Mouse (Mus musculus) midbrain, postnatal 0 days (tissue): ENCODE measurements at regions not wholly inside any gene's neighbourhood (a gene's known extent, or its start where the extent isn't known, plus 50 kb on each side); places are given as distances from the start of the nearest gene placed in this dataset.

Source experiments
- ATAC-seq: fragments of 200-750 bp; cut with Nextera tagmentation; 2 replicates; pipeline ENCODE4 v1.8.0; 2017; ENCODE audit warnings: moderate number of reproducible peaks, mild to moderate bottlenecking, moderate TSS enrichment, moderate library complexity; ENCODE audit not compliant: low FRiP score
- DNase-seq: peaks from one replicate; pipeline ENCODE4 v3.0.0-alpha.2; 2015; ENCODE audit warnings: low spot score
- H3K27ac ChIP-seq: fragments of 300-500 bp; sonication (generic); 2 replicates; pipeline ENCODE4 v1.5.1; 2014; ENCODE audit warnings: low read depth, mild to moderate bottlenecking, low read length, mixed read lengths
- H3K27me3 ChIP-seq: fragments of 300-500 bp; sonication (generic); 2 replicates; pipeline ENCODE4 v1.6.1; 2014; ENCODE audit warnings: low read length, control low read depth, mixed read lengths; ENCODE audit not compliant: insufficient read depth
- H3K36me3 ChIP-seq: fragments of 300-500 bp; sonication (generic); 2 replicates; pipeline ENCODE4 v1.6.1; 2014; ENCODE audit warnings: low read length, control low read depth, mixed read lengths; ENCODE audit not compliant: insufficient read depth
- H3K4me1 ChIP-seq: fragments of 300-500 bp; sonication (generic); 2 replicates; pipeline ENCODE4 v1.6.1; 2014; ENCODE audit warnings: mild to moderate bottlenecking, control low read depth, antibody characterized with exemption, low read length, mixed read lengths; ENCODE audit not compliant: insufficient read depth
- H3K4me2 ChIP-seq: fragments of 300-500 bp; sonication (generic); 2 replicates; pipeline ENCODE4 v1.6.1; 2014; ENCODE audit warnings: low read depth, mild to moderate bottlenecking, low read length, mixed read lengths; ENCODE audit not compliant: poor library complexity, severe bottlenecking
- H3K4me3 ChIP-seq: fragments of 300-500 bp; sonication (generic); 2 replicates; pipeline ENCODE4 v1.5.1; 2014; ENCODE audit warnings: low read depth, mild to moderate bottlenecking, low read length, moderate library complexity
- H3K9ac ChIP-seq: fragments of 300-500 bp; sonication (generic); replicated peaks from 2 replicates; pipeline ENCODE4 v1.6.1; 2014; ENCODE audit warnings: mild to moderate bottlenecking, low read length, moderate library complexity, mixed read lengths; ENCODE audit not compliant: poor library complexity, severe bottlenecking
- H3K9me3 ChIP-seq: fragments of 300-500 bp; sonication (generic); 2 replicates; pipeline ENCODE4 v1.6.1; 2016; ENCODE audit warnings: low read length, control low read depth
- CTCF ChIP-seq: IDR thresholded peaks from 2 replicates; pipeline ENCODE4 v1.5.1; 2016; ENCODE audit warnings: antibody characterized with exemption, mild to moderate bottlenecking
- WGBS: fragments of 180-500 bp; shearing (Covaris S2); extraction: QIAGEN DNeasy Blood & Tissue Kit; methylation state at CpG from one replicate; pipeline ENCODE4 v1.1.7; 2014; 5-methylcytosine and 5-hydroxymethylcytosine counted together

- Histone ChIP-seq H3K4me3 (no peak overlapping the region), H3K9me3 (no peaks in the 10 kb centered on the region), H3K36me3 (no peaks in the 10 kb centered on the region), H3K4me2 (no peak overlapping the region), H3K4me1 (no peaks in the 10 kb centered on the region), H3K9ac (no peak overlapping the region), H3K27me3 (0 out of 2 replicates have a peak, but pooled peaks cover 3% of the 10 kb centered on the region), H3K27ac (no peak overlapping the region)
- ATAC-seq (no peak), DNase-seq (no peak)
- TF ChIP-seq CTCF = no peak
- 93% methylated on average over 2 of the region's 2 CpGs for WGBS
Measured at GRCm38 (mm10) chr1:159398643-159399042, 124.9 kb upstream of the Tnr start.

- H3K27me3 ChIP-seq = no peaks in the 10 kb centered on the region
- TF ChIP-seq CTCF = no peak
- no peak for DNase-seq
- H3K9ac ChIP-seq = no peak overlapping the region
- H3K4me2 ChIP-seq = no peak overlapping the region
- no peaks in the 10 kb centered on the region for H3K36me3 ChIP-seq
- H3K9me3 ChIP-seq = no peaks in the 10 kb centered on the region
- no peaks in the 10 kb centered on the region for H3K4me1 ChIP-seq
- H3K4me3 ChIP-seq = no peak overlapping the region
- WGBS = 83% methylated on average over 7 of the region's 7 CpGs
- ATAC-seq = no peak
- no peak overlapping the region for H3K27ac ChIP-seq
Measured at GRCm38 (mm10) chr1:159406317-159406716, 117.3 kb upstream of the Tnr start.

- DNase-seq (no peak), ATAC-seq (no peak)
- no peak for TF ChIP-seq CTCF
- H3K27me3 ChIP-seq = no peaks in the 10 kb centered on the region
- H3K4me3 ChIP-seq = no peak overlapping the region
- H3K4me1 ChIP-seq = no peaks in the 10 kb centered on the region
- no peaks in the 10 kb centered on the region for H3K9me3 ChIP-seq
- H3K9ac ChIP-seq = no peak overlapping the region
- no peak overlapping the region for H3K27ac ChIP-seq
- no peaks in the 10 kb centered on the region for H3K36me3 ChIP-seq
- H3K4me2 ChIP-seq = no peak overlapping the region
Measured at GRCm38 (mm10) chr1:159406781-159407180, 116.8 kb upstream of the Tnr start.

GRCm38 (mm10) chr1:159413374-159413773, 110.2 kb upstream of the Tnr start:
- H3K4me1 ChIP-seq = no peaks in the 10 kb centered on the region
- no peaks in the 10 kb centered on the region for H3K27me3 ChIP-seq
- ATAC-seq = no peak
- no peak overlapping the region for H3K4me3 ChIP-seq
- no peak overlapping the region for H3K4me2 ChIP-seq
- H3K9me3 ChIP-seq = no peaks in the 10 kb centered on the region
- 17% methylated on average over 5 of the region's 5 CpGs for WGBS
- H3K36me3 ChIP-seq = no peaks in the 10 kb centered on the region
- no peak overlapping the region for H3K27ac ChIP-seq
- TF ChIP-seq CTCF = no peak
- peak; percentile 41 for DNase-seq
- no peak overlapping the region for H3K9ac ChIP-seq

- TF ChIP-seq CTCF = no peak
- Histone ChIP-seq H3K27me3 (no peaks in the 10 kb centered on the region), H3K4me2 (no peak overlapping the region), H3K9ac (no peak overlapping the region), H3K9me3 (no peaks in the 10 kb centered on the region), H3K4me1 (no peaks in the 10 kb centered on the region), H3K27ac (no peak overlapping the region), H3K36me3 (no peaks in the 10 kb centered on the region), H3K4me3 (no peak overlapping the region)
- 39% methylated on average over 3 of the region's 3 CpGs for WGBS
- no peak for DNase-seq
- no peak for ATAC-seq
Measured at GRCm38 (mm10) chr1:159415656-159416055, 107.9 kb upstream of the Tnr start.

GRCm38 (mm10) chr1:159417176-159417575, 106.4 kb upstream of the Tnr start:
- H3K4me1 ChIP-seq = no peaks in the 10 kb centered on the region
- no peak for DNase-seq

More at GRCm38 (mm10) chr1:159417176-159417575, 106.4 kb upstream of the Tnr start:
- Histone ChIP-seq H3K27ac (no peak overlapping the region), H3K36me3 (no peaks in the 10 kb centered on the region), H3K4me3 (no peak overlapping the region), H3K27me3 (no peaks in the 10 kb centered on the region), H3K9ac (no peak overlapping the region), H3K4me2 (no peak overlapping the region), H3K9me3 (no peaks in the 10 kb centered on the region)
- no peak for ATAC-seq
- 77% methylated on average over 5 of the region's 5 CpGs for WGBS
- TF ChIP-seq CTCF = no peak
